Mouse (Mus musculus) forebrain, embryonic 11.5 days (tissue): ENCODE data around the gene Ap2a1. TPM values are rescaled to one million over a fixed set of nuclear protein-coding genes. Genes with fewer than 3 reads are reported as not detected.

Source experiments
- ATAC-seq: fragments of 200-750 bp; cut with Nextera tagmentation; replicated peaks from 2 replicates; pipeline ENCODE4 v1.8.0; 2017; ENCODE audit warnings: moderate TSS enrichment; ENCODE audit not compliant: low FRiP score
- DNase-seq: peaks from one replicate; pipeline ENCODE4 v3.0.0-alpha.2; 2017; ENCODE audit warnings: low spot score
- H3K27ac ChIP-seq: fragments of 300-500 bp; sonication (generic); 2 replicates; pipeline ENCODE4 v1.5.1; 2014; ENCODE audit warnings: low read depth, low read length
- H3K27me3 ChIP-seq: fragments of 300-500 bp; sonication (generic); 2 replicates; pipeline ENCODE4 v1.6.1; 2014; ENCODE audit warnings: mild to moderate bottlenecking, low read length, mixed read lengths; ENCODE audit not compliant: control insufficient read depth, insufficient read depth
- H3K36me3 ChIP-seq: fragments of 300-500 bp; sonication (generic); 2 replicates; pipeline ENCODE4 v1.6.1; 2014; ENCODE audit warnings: mild to moderate bottlenecking, low read length, moderate library complexity, mixed read lengths; ENCODE audit not compliant: control insufficient read depth, insufficient read depth
- H3K4me1 ChIP-seq: fragments of 300-500 bp; sonication (generic); replicated peaks from 2 replicates; pipeline ENCODE4 v1.6.1; 2014; ENCODE audit warnings: low read length, mixed read lengths; ENCODE audit not compliant: control insufficient read depth, insufficient read depth
- H3K4me2 ChIP-seq: fragments of 300-500 bp; sonication (generic); 2 replicates; pipeline ENCODE4 v1.6.1; 2014; ENCODE audit warnings: low read depth, mild to moderate bottlenecking, low read length, moderate library complexity, mixed read lengths; ENCODE audit not compliant: severe bottlenecking
- H3K4me3 ChIP-seq: fragments of 300-500 bp; sonication (generic); 2 replicates; pipeline ENCODE4 v1.5.1; 2014; ENCODE audit warnings: low read depth, low read length
- H3K9ac ChIP-seq: fragments of 300-500 bp; sonication (generic); 2 replicates; pipeline ENCODE4 v1.6.1; 2014; ENCODE audit warnings: low read length
- H3K9me3 ChIP-seq: fragments of 300-500 bp; sonication (generic); 2 replicates; pipeline ENCODE4 v1.6.1; 2016; ENCODE audit warnings: low read length, mixed read lengths; ENCODE audit not compliant: control insufficient read depth
- WGBS: fragments of 180-500 bp; shearing (Covaris S2); extraction: QIAGEN DNeasy Blood & Tissue Kit; methylation state at CpG from one replicate; pipeline ENCODE4 v1.1.7; 2014; 5-methylcytosine and 5-hydroxymethylcytosine counted together
- polyA plus RNA-seq: library from polyadenylated mRNA; unstranded; fragments of >200 nt; fragmentation: Nextera tagmentation; extraction: Ambion mirVana; gene quantifications from 2 replicates; pipeline ENCODE4 v1.2.1, GENCODE M21; 2014

The Ap2a1 gene
- polyA plus RNA-seq, 1 experiment from 2014 or later: 88.8 TPM

DNA sequence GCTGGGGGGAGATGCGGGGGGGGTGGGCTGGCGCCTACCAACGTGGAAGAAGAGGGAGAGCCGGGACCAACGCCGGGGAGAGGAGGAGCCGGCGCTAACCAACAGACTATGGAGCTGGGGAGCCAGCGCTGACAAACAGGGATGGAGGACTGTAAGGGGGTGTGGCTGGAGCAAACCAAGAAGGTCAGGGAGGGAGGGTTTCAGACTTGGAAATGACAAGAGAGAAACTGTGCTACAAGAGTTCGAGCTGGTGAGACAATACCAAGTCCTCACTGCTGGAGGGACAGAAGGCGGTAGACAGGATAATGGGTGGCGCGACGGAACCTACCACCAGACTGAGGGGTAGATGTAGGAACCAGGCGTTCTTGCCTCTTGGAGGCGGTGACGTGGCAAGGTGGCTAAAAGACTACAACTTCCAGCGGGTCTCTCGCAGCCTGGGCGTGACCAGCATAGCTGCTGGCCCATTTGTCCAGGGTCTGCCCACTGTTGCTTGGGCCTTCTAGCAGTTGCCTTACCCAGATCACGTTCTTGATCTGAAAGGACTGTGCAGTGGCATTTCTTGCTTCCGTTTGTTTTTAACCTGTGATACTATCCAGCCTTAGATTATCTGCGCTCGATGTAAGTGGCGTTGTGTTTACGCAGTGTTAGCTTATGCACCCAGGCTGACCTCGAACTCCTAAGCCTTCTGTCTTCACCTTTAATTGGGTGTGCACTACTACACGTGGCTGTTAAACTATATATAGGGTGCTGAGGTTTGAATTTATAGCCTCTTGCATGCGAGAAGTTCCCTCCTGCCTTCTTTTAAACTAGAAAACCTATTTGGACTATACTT, 59.4 kb downstream of the Ap2a1 start, which contains the start of gene Ptov1:
Gene Ptov1, minus strand, starts transcription at position 92 of the 832 bp plus-strand sequence.
- H3K4me2 ChIP-seq: peak within 1 kb of the TSS; percentile 94
- peak within 1 kb of the TSS; percentile 99 for H3K4me3 ChIP-seq
- peaks cover under 1% of the 10 kb centered on the region; the same call in 1 of the 2 replicates for H3K36me3 ChIP-seq
- H3K9me3 ChIP-seq: no peaks in the 10 kb centered on the region
- peak within 1 kb of the TSS; percentile 98 for H3K9ac ChIP-seq
- peak within 1 kb of the TSS; percentile 100 for H3K27ac ChIP-seq
- ATAC-seq (peak; percentile 94), DNase-seq (peak; percentile 99)
- H3K27me3 ChIP-seq: no peaks in the 10 kb centered on the region
- WGBS: 11% methylated on average over 29 of the region's 29 CpGs
- H3K4me1 ChIP-seq: peaks cover 29% of the 10 kb centered on the region

DNA sequence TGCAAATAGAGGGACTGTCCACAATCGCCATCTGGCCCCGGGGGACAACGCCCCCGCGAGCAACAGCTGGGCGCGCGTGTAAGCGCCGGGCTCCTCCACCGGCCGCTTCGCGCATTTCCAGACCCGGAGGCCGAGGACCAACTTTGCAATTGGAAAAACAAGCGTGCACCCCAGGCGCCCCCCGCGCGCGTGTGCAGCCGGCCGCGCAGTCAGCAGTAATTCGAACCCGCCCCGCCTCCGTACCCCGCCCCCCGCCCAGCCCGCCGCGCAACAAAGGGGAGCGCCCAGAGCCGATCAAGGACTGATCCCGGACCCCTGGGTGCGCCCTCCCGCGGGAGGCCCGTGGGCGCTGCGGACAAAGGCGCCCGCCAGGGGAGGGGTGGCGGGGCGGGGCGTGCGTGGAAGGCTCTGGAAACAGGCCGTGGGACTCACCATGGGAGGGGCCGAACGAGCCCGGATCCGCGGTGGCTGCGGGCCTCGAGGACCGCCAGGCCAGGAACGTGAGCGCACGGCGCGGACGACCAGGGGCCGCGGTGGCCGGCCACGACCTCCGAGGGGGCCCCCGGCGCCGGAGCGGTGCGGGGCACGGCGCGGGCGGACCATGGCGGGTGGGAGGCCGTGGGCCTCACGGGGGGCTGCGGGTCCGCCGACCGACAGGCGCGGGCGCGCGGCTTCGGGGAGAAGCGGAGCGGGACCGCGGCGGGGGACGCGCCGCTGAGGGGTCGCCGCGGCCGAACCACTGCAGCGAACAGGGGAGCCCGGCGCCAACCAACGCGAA, 60.2 kb downstream of the Ap2a1 start:
- H3K9ac ChIP-seq: peak overlapping the region; percentile 98
- WGBS: under 1% methylated on average over 97 of the region's 108 CpGs
- H3K27ac ChIP-seq: peak overlapping the region; percentile 100
- peak; percentile 90 for DNase-seq
- peaks cover 8% of the 10 kb centered on the region for H3K36me3 ChIP-seq
- no peaks in the 10 kb centered on the region for H3K27me3 ChIP-seq
- peaks cover 29% of the 10 kb centered on the region for H3K4me1 ChIP-seq
- peak; percentile 53 for ATAC-seq
- H3K4me3 ChIP-seq: peak overlapping the region; percentile 99
- H3K4me2 ChIP-seq: peak overlapping the region; percentile 94
- no peaks in the 10 kb centered on the region for H3K9me3 ChIP-seq

DNA sequence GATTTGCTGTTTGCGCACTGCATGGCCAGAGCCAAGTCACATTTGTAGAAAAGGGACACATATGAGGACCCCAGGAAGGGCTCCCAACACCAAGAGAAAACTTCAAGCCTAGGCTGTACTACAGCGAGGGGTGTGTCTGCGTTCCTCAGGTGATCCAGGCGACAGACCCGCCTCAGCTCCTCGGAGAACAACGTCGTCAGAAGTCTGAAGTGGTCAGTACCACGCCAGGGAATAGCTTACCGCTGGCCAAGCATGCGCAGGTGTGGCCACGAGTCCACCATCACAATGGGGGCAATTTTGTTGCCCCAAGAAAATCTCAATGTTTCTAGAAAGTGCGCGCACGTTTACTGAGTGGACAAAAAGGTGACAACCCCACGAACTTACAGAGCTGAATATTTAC, 60.8 kb downstream of the Ap2a1 start:
- Histone ChIP-seq H3K4me2 (peak overlapping the region; percentile 94), H3K9ac (peak overlapping the region; percentile 98), H3K36me3 (peaks cover 14% of the 10 kb centered on the region), H3K27me3 (no peaks in the 10 kb centered on the region), H3K9me3 (no peaks in the 10 kb centered on the region), H3K27ac (no peak overlapping the region), H3K4me3 (peak overlapping the region; percentile 99), H3K4me1 (peaks cover 29% of the 10 kb centered on the region)
- WGBS: 8% methylated on average over 16 of the region's 16 CpGs
- no peak for DNase-seq
- ATAC-seq: no peak

DNA sequence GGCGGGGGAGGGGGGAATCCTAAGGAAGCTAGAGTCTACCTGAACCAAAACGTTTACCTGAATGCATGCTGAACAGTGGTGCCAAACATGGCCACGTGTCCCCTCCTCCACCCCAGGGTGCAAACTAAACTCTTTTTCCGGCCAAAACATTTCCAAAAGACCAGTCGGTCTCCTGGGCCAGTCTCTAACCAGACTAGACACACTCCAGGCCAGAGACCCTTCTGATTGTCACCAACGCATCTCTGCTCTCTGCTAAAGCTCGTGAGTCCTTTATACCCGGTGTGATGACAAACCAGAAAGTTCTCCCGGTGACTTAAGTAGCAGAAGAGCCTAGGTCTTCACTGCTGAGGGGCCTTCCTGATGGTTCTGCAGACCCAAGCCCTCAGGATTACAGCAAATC, 61.5 kb downstream of the Ap2a1 start:
- DNase-seq (no peak), ATAC-seq (no peak)
- no peaks in the 10 kb centered on the region for H3K27me3 ChIP-seq
- H3K36me3 ChIP-seq: peaks cover 20% of the 10 kb centered on the region
- H3K4me2 ChIP-seq: peak overlapping the region; percentile 94
- WGBS: 60% methylated on average over 9 of the region's 9 CpGs
- no peak overlapping the region for H3K27ac ChIP-seq
- H3K4me3 ChIP-seq: peak overlapping the region; percentile 99
- H3K9ac ChIP-seq: peak overlapping the region; percentile 98
- no peaks in the 10 kb centered on the region for H3K9me3 ChIP-seq
- peaks cover 29% of the 10 kb centered on the region for H3K4me1 ChIP-seq

DNA sequence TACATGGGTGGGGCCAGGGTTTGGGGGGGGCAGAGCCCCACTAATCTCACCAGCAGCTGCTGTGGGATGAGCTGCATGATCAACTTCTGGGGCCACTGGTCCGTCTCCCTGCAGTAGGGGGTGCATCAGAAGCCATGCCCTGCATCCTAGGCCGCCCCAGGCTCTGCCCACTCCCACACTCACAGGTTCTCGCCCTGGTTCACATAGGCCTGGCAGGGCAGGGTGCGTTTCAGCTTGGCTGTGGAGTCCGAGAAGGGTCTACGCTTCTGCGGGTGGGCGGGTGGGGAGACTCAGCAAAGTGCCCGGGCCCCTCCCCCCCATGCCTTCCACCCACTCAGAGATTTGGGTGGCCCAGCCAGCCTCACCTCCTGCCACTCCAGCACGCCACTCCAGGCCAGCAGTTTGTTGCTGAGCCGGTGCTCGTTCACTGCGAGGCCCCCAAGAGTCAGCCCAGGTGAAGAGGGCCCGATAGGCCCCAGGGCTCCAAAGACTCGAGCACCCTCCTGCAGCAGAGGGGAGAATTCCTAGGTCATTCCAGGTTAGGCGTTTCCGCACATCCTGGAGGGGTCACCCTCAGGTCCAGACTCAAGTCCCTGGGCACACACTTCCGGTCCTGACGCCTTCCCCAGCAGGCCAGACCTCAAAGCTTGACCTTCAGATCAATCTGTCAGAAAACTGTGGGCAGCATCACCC, 62.1 kb downstream of the Ap2a1 start:
- H3K27me3 ChIP-seq: no peaks in the 10 kb centered on the region
- peak overlapping the region; percentile 98; the same call in 1 of the 2 replicates for H3K9ac ChIP-seq
- H3K27ac ChIP-seq: no peak overlapping the region
- peak overlapping the region; percentile 94 for H3K4me2 ChIP-seq
- H3K4me3 ChIP-seq: peak overlapping the region; percentile 99
- H3K4me1 ChIP-seq: peaks cover 29% of the 10 kb centered on the region
- H3K36me3 ChIP-seq: peaks cover 20% of the 10 kb centered on the region
- 83% methylated on average over 19 of the region's 19 CpGs for WGBS
- H3K9me3 ChIP-seq: no peaks in the 10 kb centered on the region
- DNase-seq (no peak), ATAC-seq (no peak)

DNA sequence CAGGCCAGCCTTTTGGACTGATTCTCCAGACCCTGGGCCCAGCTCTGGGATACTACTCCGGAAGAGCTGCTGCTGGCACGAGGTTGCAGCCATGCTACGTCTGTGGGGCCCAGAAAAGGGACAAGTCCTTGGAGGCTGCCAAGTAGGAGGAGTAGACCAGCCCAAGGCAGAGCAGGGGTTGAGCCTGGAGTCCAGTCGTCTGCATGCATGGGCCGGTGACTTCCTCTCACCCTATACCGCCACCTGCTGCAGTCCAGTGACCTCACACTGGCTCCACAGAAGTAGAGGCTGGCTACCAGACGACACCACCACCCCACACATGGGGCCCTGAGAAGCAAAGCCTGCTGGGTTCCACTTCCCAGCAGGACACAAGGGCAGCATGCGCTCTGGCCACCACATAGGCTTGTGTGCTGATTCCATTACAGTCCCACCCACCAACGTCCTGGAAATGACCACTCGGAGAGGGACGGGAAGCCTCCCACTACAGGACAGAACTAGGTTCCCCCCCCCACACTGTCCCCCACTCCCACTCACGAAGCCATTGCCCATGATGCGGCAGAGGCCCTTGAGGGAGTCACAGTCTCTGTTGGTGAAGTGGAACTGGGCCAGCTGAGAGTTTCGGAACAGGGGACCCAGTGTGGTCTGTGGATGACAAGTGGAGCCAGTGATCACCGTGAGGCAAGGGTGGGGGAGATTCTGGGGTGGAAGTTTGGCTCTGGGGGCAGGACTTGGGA, 62.9 kb downstream of the Ap2a1 start:
- Histone ChIP-seq H3K4me3 (no peak overlapping the region), H3K9me3 (no peaks in the 10 kb centered on the region), H3K36me3 (peaks cover 20% of the 10 kb centered on the region), H3K4me2 (peak overlapping the region; percentile 15; the same call in 1 of the 2 replicates), H3K9ac (peak overlapping the region; percentile 20; the same call in 1 of the 2 replicates), H3K27me3 (no peaks in the 10 kb centered on the region), H3K27ac (no peak overlapping the region), H3K4me1 (peaks cover 29% of the 10 kb centered on the region)
- ATAC-seq (no peak), DNase-seq (no peak)
- WGBS: 72% methylated on average over 15 of the region's 15 CpGs

DNA sequence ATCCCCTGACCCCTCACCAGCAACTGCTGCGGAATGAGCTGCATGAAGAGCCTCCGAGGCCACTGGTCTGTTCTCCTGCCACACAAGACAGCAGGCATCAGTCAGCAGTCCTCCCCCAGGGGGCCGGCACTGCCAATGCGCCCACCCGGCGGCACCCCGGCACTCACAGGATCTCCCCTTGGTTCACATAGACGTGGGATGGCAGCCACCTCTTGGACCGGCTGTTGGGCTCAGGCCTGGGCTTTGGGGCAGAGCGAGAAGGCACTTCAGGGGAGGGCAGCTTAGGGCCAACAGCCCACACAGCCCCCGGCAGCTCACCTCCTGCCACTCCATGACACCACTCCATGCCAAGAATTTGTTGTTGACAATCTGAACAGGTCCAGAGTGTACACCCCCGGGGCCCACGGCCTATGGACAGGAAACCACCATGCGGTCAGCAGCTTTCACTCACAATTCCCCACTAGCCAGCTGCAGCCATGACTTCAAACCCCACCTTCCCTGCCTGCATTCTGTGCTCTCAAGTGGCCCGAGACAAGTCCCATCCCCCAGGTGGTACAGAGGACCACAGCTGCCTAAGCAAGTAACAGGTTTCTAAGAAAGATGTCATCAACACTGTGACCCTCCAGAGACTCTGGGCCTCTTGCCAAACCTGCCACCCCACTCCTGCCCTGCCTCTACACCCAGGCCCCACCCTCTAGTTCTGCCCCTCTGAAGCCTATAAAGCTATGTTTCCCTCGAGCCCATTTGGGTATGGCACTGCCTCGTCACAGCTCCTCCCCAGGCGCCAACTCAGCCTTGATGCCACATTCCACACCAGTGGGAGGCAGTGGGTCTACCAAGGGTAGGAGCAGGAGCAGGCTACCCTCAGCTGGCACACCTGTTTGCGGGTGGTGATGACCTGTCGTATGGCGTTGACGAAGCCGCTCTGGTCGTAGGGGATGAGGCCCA, 64.4 kb downstream of the Ap2a1 start:
- Histone ChIP-seq H3K36me3 (peaks cover 20% of the 10 kb centered on the region), H3K9me3 (no peaks in the 10 kb centered on the region), H3K27ac (no peak overlapping the region), H3K4me3 (no peak overlapping the region), H3K27me3 (no peaks in the 10 kb centered on the region), H3K4me1 (peaks cover 23% of the 10 kb centered on the region), H3K9ac (no peak overlapping the region), H3K4me2 (no peak overlapping the region)
- WGBS: 86% methylated on average over 24 of the region's 24 CpGs
- no peak for ATAC-seq
- DNase-seq: no peak
